Mouse (Mus musculus) bone marrow, adult 2 months (tissue): ENCODE results near the gene Ciita.

Experiments
- CTCF ChIP-seq: fragments of 200-500 bp; IDR thresholded peaks from 2 replicates; pipeline ENCODE4 v1.5.1; 2011; ENCODE audit warnings: low read length, control low read depth; ENCODE audit not compliant: control insufficient read depth, insufficient read depth
- POLR2A ChIP-seq: fragments of 200-500 bp; IDR thresholded peaks from 2 replicates; pipeline ENCODE4 v1.6.1; 2011; ENCODE audit warnings: low read depth, mild to moderate bottlenecking, control low read depth, low read length, borderline replicate concordance; ENCODE audit not compliant: control insufficient read depth

DNA sequence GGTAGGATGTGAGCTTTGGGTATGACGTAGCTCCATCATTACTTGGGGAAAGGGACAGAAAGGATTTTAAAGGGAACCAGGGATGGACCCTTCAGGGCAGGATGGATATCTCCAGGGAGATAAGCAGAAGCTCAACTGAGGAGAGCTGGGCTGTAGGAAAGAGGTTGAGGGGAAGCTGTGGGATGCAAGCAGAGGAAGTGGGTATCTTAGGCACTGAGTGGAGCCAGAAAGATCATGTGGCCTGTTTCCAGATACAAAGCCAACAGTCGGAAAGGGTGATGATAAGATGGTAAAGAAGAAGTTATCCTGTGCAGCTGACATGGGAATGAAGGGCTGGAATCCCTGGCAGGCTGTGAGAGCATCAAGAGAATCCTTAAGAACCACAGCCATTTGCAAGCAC, 18.7 kb upstream of the Ciita start:
- TF ChIP-seq POLR2A = no peak
- TF ChIP-seq CTCF = no peak
